Mouse (Mus musculus): ENCODE results near the gene Fibin. TPM values are rescaled to one million over a fixed set of nuclear protein-coding genes. Genes with fewer than 3 reads are reported as not detected.

Fibin gene
- total RNA-seq (2021): 1 to 10 TPM; 1.6 to 3.7 TPM

- peak; percentile 49 for DNase-seq (ENCODE audit: extremely low spot score in 1 of 2, low spot score in 1 of 2)
Measured at GRCm38 (mm10) chr2:110362432-110363283, at the start of gene Fibin. Gene Fibin (minus strand): TSS chr2:110363183.

GRCm38 (mm10) chr2:110411428-110411827 is 48.4 kb upstream of the Fibin start:
- DNase-seq (ENCODE audit: extremely low spot score in 1 of 2, low spot score in 1 of 2): peak; percentile 22 to 39

- no peak for DNase-seq (ENCODE audit: extremely low spot score in 1 of 2, low spot score in 1 of 2)
Measured at GRCm38 (mm10) chr2:110408757-110409156, 45.8 kb upstream of the Fibin start.

- no peak for DNase-seq (ENCODE audit: extremely low spot score in 1 of 2, low spot score in 1 of 2)
Measured at GRCm38 (mm10) chr2:110392714-110393336, 29.8 kb upstream of the Fibin start.

- no peak for DNase-seq (ENCODE audit: extremely low spot score in 1 of 2, low spot score in 1 of 2)
Measured at GRCm38 (mm10) chr2:110390736-110391409, 27.9 kb upstream of the Fibin start.

- no peak for DNase-seq (ENCODE audit: extremely low spot score in 1 of 2, low spot score in 1 of 2)
Measured at GRCm38 (mm10) chr2:110379811-110380210, 16.8 kb upstream of the Fibin start.

DNA sequence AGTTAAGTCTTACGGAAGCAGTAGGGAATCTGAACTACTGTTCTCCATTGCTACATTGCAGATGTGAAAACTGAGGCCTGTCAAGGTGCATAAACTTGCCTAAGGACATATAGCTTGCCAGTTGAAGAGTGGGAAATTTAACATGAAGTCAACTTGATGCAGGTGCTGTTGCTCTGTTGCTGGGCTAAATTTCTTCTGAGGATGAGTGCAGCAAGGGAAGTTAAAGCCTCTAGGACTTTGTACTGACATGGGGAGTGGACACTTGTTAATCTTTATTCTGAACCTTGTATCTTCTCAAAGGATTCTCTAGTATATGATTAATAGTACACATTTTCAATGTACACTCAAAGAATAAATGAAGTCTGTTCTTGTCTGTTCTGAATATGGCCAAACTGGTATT is 13.7 kb upstream of the Fibin start:
- no peak for DNase-seq (ENCODE audit: extremely low spot score in 1 of 2, low spot score in 1 of 2)

GRCm38 (mm10) chr2:110375475-110375874 is 12.5 kb upstream of the Fibin start:
- DNase-seq (ENCODE audit: extremely low spot score in 1 of 2, low spot score in 1 of 2): no peak

DNA sequence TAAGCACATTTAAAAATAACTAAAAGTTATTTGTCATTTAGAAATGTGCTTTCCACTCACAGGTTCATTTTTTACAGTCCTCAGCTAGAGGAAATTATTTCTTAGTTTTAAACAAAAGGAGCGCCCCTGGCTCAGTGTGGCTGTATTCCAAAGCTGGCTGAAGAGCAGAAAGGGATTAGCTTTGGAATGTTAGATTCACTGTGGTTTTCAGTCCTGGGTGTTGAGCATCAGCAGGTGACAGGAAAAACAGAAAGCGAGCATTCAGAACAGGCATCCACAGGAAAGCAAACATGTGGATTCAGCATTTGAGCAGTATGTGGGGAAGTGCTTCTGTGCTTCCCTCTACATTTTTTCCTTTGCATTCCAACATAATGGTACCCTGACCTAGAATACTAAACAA is 10.2 kb upstream of the Fibin start:
- no peak for DNase-seq (ENCODE audit: extremely low spot score in 1 of 2, low spot score in 1 of 2)

- no peak for DNase-seq (ENCODE audit: extremely low spot score in 1 of 2, low spot score in 1 of 2)
Measured at GRCm38 (mm10) chr2:110367382-110367887, 4.5 kb upstream of the Fibin start.

GRCm38 (mm10) chr2:110365401-110365800 is 2.4 kb upstream of the Fibin start:
- DNase-seq (ENCODE audit: extremely low spot score in 1 of 2, low spot score in 1 of 2): no peak

DNA sequence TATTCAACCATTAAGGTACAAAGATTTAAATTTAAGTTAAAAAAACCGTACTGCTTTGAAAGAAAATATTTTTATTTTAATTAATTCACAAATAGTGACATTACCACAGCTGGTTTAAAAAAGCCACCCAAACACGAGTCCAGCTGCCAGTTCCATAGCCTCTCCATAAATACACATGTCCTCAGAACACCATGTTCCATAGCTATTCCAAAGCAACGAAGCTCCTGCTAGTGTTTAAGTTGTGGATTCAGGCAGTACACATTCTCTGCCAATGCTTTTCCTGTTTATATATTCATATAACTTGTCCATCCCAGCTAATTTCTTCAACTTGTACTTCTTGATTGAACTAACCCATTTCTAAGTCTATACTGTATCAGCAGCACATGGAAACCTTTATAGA is 872 bp upstream of the Fibin start:
- no peak for DNase-seq (ENCODE audit: extremely low spot score in 1 of 2, low spot score in 1 of 2)

GRCm38 (mm10) chr2:110353302-110353970 is 9.5 kb downstream of the Fibin start:
- no peak for DNase-seq (ENCODE audit: extremely low spot score in 1 of 2, low spot score in 1 of 2)

- no peak for DNase-seq (ENCODE audit: extremely low spot score in 1 of 2, low spot score in 1 of 2)
Measured at GRCm38 (mm10) chr2:110351843-110352251, 11.1 kb downstream of the Fibin start.

GRCm38 (mm10) chr2:110351406-110351805 is 11.6 kb downstream of the Fibin start:
- DNase-seq (ENCODE audit: extremely low spot score in 1 of 2, low spot score in 1 of 2): no peak

DNA sequence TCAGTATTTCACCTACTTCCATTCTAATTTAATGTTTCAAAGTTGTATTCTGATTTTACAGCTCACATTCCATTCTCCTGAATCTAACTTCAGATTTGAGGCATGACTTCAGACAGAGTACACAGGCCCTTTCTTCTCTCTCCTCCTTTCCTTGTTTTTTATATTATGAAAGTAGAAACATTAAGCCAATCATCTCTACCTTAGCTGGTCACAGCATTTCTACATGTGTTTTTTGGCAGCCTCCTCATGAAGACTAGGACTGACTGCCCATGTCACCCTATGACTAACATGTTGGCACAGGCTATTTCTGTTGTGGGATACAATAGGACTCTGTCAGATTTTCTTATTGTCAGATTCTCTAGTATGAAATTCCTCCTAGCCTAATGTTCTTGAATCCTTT is 34.0 kb downstream of the Fibin start:
- DNase-seq (ENCODE audit: extremely low spot score in 1 of 2, low spot score in 1 of 2): no peak

DNA sequence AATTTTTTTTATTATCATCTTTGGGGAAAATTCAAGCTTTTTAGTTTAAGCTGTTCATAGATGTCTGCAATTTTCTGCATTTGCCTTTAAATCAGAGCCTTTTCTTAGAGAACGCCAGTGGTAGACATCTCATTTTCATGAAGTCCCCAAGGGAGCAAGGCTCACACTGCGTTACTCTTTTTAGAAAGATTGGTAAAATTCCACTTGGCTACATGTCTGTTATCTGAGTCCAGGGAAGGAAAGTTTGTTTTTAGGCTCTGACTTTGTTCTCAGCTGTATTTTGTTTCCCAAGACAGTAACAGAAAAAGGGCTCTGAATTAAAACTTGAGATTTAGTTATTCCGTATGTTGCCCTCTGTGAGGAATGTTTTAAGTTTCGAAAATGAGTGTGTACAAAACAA is 43.0 kb downstream of the Fibin start:
- no peak for DNase-seq (ENCODE audit: extremely low spot score in 1 of 2, low spot score in 1 of 2)

GRCm38 (mm10) chr2:110319266-110319665 is 43.7 kb downstream of the Fibin start:
- no peak for DNase-seq (ENCODE audit: extremely low spot score in 1 of 2, low spot score in 1 of 2)

- no peak for DNase-seq (ENCODE audit: extremely low spot score in 1 of 2, low spot score in 1 of 2)
Measured at GRCm38 (mm10) chr2:110318719-110319118, 44.3 kb downstream of the Fibin start.

- no peak for DNase-seq (ENCODE audit: extremely low spot score in 1 of 2, low spot score in 1 of 2)
Measured at GRCm38 (mm10) chr2:110316116-110316883, 46.7 kb downstream of the Fibin start.
